Mouse (Mus musculus) megakaryocyte, embryonic 14.5 days (primary cell): ENCODE measurements around the gene Klhl25. TPM values are rescaled to one million over a fixed set of nuclear protein-coding genes. Genes with fewer than 3 reads are reported as not detected.
"Not testable (repeated sequence)": the region's sequence is repeated elsewhere in the genome, so short reads cannot be mapped to it uniquely, and the experiment has no call there.

Source experiments
- H3K27me3 ChIP-seq: replicated peaks from 2 replicates; pipeline ENCODE3; 2012; ENCODE audit warnings: inconsistent platforms
- H3K36me3 ChIP-seq: replicated peaks from 2 replicates; pipeline ENCODE3; 2012; ENCODE audit warnings: low read length, inconsistent platforms, mixed read lengths
- H3K4me1 ChIP-seq: 2 replicates; pipeline ENCODE4 v1.6.1; 2012; ENCODE audit warnings: inconsistent platforms
- H3K4me3 ChIP-seq: replicated peaks from 2 replicates; pipeline ENCODE3; 2012; ENCODE audit warnings: moderate library complexity, mild to moderate bottlenecking, inconsistent platforms
- H3K9me3 ChIP-seq: 2 replicates; pipeline ENCODE4 v1.6.1; 2012; ENCODE audit warnings: inconsistent platforms
- FLI1 ChIP-seq: IDR thresholded peaks from 2 replicates; pipeline ENCODE4 v1.6.1; 2012; ENCODE audit warnings: low read length, inconsistent platforms, mixed read lengths
- GATA1 ChIP-seq: IDR thresholded peaks from 3 replicates; pipeline ENCODE4 v1.6.1; 2012; ENCODE audit warnings: mixed read lengths, low read length, inconsistent platforms, borderline replicate concordance
- polyA plus RNA-seq: library from polyadenylated mRNA; stranded (reverse); fragments of >175 nt; gene quantifications from 2 replicates; pipeline ENCODE4 v1.2.3, GENCODE M21; 2012; ENCODE audit warnings: low replicate concordance; ENCODE audit not compliant: insufficient read depth

The Klhl25 gene
- polyA plus RNA-seq, 1 experiment, result 11.9 TPM

DNA sequence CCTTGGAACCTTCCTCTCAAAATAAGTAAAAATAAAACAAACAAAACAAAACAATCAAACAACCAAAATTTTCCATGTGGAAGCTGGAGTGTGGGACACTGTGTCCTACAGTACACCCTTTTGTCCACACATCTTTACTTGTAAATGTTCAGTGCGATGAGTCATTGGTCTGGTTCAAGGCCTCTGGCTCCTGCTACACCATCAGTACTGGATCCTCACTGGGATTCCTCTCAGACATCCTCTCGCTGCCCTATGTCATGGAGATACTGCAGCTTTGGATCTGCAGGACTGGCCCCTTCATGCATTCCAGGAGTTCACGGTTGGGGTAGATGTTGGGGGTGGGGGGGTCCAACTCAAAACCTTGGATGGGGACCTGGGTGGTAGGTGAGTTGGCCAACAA lies 5.8 kb upstream of the Klhl25 start:
- H3K27me3 ChIP-seq, result no peaks in the 10 kb centered on the region
- no peak for TF ChIP-seq FLI1
- no peak for TF ChIP-seq GATA1
- H3K36me3 ChIP-seq, result no peaks in the 10 kb centered on the region
- no peak overlapping the region for H3K4me3 ChIP-seq
- H3K9me3 ChIP-seq, result no peaks in the 10 kb centered on the region
- peaks cover 22% of the 10 kb centered on the region for H3K4me1 ChIP-seq

- H3K36me3 ChIP-seq, result peaks cover under 1% of the 10 kb centered on the region
- TF ChIP-seq GATA1, result no peak
- TF ChIP-seq FLI1, result no peak
- no peak overlapping the region for H3K4me3 ChIP-seq
- peaks cover 37% of the 10 kb centered on the region for H3K4me1 ChIP-seq
- H3K27me3 ChIP-seq, result no peaks in the 10 kb centered on the region
- no peaks in the 10 kb centered on the region for H3K9me3 ChIP-seq
Measured at GRCm38 (mm10) chr7:75845936-75846335, 2.2 kb upstream of the Klhl25 start.

DNA sequence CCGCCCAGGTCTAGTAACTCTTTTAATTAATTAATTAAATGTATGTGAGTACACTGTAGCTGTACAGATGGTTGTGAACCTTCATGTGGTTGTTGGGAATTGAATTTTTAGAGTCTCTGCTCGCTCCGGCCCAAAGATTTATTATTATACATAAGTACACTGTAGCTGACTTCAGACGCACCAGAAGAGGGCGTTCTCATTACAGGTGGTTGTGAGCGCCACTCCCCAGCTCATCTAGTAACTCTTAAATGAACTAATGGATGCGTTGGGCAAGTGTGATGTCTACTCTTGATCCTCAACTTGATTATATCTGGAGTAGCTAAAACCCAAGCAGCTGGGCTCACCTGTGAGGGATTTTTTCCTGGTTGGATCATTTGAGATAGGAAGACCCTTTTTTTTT lies 1.2 kb upstream of the Klhl25 start:
- peaks cover 10% of the 10 kb centered on the region for H3K36me3 ChIP-seq
- H3K27me3 ChIP-seq, result no peaks in the 10 kb centered on the region
- TF ChIP-seq FLI1, result no peak
- TF ChIP-seq GATA1, result no peak
- no peaks in the 10 kb centered on the region for H3K9me3 ChIP-seq
- peaks cover 47% of the 10 kb centered on the region for H3K4me1 ChIP-seq
- H3K4me3 ChIP-seq, result no peak overlapping the region

- peak overlapping the region; percentile 99 for H3K4me3 ChIP-seq
- no peak for TF ChIP-seq FLI1
- TF ChIP-seq GATA1, result no peak
- H3K36me3 ChIP-seq, result peaks cover 16% of the 10 kb centered on the region
- H3K4me1 ChIP-seq, result peaks cover 48% of the 10 kb centered on the region
- H3K27me3 ChIP-seq, result no peaks in the 10 kb centered on the region
- H3K9me3 ChIP-seq, result no peaks in the 10 kb centered on the region
Measured at GRCm38 (mm10) chr7:75847489-75847888, 621 bp upstream of the Klhl25 start.

DNA sequence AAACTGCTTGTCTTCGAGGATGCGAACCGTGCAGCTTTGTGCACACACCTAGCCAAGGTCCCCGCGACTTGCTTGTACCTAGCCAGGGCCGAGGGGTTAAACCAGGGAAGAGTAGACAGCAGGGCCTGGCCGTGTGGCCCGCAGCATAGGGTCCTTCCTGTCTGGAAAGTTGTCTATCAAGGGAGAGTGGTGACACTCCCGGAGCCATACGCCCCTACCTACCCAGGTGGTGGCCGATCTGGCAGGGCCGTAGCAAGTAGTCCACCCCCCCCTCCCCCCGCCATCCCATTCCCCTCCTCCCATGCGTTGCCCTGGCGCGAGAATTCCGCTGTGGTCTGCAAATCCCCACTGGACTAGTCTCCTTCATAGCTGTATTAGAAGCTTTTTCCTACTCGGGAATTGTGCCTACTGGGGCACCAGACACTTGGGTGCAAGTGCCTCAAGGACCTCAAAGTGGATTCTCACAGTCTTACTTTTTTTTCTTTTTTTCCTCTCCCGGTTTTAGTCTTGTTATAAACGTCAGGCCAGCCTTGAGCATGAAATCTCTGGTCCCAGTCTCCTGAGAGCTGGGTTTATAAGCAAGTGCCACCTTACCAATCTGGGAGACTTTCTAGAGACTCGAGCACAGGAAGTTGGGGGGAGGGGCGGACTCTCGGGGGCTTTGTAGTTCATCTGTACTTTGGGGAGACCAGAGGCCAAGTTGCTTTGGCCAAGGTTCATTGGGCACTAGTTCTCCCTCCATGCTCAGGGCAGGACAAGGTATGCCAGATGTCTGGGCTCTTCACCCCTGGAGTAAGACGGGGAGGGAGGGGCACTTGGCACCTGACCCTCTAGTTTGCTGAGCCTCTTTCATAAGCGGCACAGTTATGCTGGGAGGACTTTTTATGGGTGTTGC lies 913 bp downstream of the Klhl25 start:
- Histone ChIP-seq H3K9me3 (no peaks in the 10 kb centered on the region), H3K27me3 (no peaks in the 10 kb centered on the region), H3K36me3 (peaks cover 30% of the 10 kb centered on the region), H3K4me3 (peak overlapping the region; percentile 99), H3K4me1 (peaks cover 55% of the 10 kb centered on the region)
- no peak for TF ChIP-seq GATA1
- TF ChIP-seq FLI1, result no peak

DNA sequence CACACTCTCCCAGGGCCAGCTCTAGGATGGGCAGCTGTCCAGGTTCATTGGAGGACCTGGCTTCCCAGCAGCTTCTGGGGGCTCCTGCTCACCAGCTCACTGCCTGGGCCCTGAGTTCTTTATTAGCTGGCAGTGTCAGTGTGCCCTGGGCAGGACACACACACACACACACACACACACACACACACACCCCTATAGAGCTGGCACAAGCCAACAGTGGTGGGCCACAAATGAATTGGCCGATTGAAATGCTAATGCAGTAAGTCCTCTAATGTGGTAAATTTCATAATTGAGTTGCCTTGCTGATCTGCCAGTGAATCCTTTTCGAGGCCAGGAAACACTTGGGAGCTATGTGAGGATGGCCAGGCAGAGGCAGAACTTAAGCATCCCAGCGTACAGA lies 2.3 kb downstream of the Klhl25 start:
- H3K9me3 ChIP-seq, H3K4me3 ChIP-seq, H3K27me3 ChIP-seq: not testable (repeated sequence)
- Histone ChIP-seq H3K4me1 (peaks cover 69% of the 10 kb centered on the region), H3K36me3 (peaks cover 39% of the 10 kb centered on the region)

GRCm38 (mm10) chr7:75851290-75851689 lies 3.2 kb downstream of the Klhl25 start:
- H3K4me3 ChIP-seq, result peak overlapping the region; percentile 69
- no peaks in the 10 kb centered on the region for H3K27me3 ChIP-seq
- H3K4me1 ChIP-seq, result peaks cover 78% of the 10 kb centered on the region
- no peak for TF ChIP-seq GATA1
- no peak for TF ChIP-seq FLI1
- H3K9me3 ChIP-seq, result no peaks in the 10 kb centered on the region
- peaks cover 46% of the 10 kb centered on the region for H3K36me3 ChIP-seq

- peaks cover 55% of the 10 kb centered on the region for H3K36me3 ChIP-seq
- TF ChIP-seq GATA1 (no peak), FLI1 (no peak)
- peak overlapping the region; percentile 73 for H3K4me3 ChIP-seq
- peaks cover 84% of the 10 kb centered on the region for H3K4me1 ChIP-seq
- no peaks in the 10 kb centered on the region for H3K9me3 ChIP-seq
- H3K27me3 ChIP-seq, result no peaks in the 10 kb centered on the region
Measured at GRCm38 (mm10) chr7:75852363-75852762, 4.3 kb downstream of the Klhl25 start.

DNA sequence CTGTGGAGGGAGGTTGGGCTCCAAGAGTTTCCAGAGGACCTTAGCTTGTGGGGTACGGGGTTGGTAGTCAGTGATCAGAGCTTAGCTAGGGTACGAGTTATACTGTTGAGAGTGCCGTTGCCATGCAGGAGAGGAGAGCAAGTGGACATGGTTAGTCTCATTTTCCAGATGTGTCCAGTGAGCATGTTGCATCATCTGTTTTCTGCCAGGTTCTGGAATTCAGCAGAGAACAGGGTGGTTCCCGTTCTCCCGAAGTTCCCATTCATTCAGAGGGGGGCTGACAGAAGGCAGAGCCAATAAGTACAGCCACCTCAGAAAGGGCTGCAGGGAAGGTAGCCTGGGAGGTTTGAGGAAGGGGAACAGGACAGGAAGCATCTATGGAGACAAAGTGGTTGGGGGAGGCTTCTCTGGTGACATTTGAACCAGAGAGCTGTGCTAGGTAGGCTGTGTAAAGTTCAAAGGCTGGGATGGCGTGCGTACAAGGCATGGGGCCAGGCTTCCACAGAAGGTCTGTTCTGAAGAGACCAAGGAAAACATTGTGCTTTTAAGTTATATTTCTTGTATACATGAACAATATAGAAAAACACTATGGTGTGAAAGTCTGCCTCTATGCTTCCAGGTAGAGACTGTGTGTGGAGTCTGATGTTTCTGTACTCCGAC lies 5.2 kb downstream of the Klhl25 start:
- H3K4me3 ChIP-seq, result peak overlapping the region; percentile 10
- peaks cover 57% of the 10 kb centered on the region for H3K36me3 ChIP-seq
- H3K4me1 ChIP-seq, result peaks cover 89% of the 10 kb centered on the region
- TF ChIP-seq GATA1 (no peak), FLI1 (no peak)
- H3K27me3 ChIP-seq, result no peaks in the 10 kb centered on the region
- H3K9me3 ChIP-seq, result no peaks in the 10 kb centered on the region

DNA sequence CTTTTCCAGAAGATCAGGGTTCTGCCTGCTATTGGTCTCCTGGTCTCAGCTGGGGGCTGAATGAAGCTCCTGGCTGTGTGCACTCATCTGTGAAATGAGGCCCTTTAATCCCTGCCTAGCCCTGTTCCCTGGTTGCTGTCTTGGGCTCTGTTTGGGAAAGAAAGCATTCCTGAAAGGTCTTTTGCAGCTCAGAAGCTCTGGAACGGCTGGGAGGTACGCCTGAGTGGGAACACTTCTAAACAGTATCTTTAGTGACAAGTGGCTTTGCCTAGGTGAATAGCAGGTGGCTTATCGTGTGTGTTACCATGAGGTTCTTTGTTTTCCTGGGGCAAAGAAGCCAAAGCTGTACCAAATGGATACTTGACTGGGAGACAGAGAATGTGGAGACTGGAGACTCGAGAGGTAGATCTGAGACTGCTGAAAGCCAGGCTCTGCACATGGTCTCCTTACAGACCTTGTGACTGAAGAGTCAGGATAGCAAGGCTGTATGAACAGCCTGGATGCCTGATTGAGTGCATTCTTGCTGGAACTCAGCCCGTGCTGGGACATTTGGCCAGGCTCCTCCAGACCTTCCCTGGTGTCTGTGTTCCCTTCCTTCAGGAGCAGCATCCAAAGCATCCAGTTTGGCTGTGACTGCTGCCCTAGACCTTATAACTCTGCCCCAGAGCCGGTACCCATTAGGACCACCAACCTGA lies 6.3 kb downstream of the Klhl25 start:
- no peak for TF ChIP-seq GATA1
- TF ChIP-seq FLI1, result no peak
- Histone ChIP-seq H3K9me3 (no peaks in the 10 kb centered on the region), H3K4me1 (peaks cover 90% of the 10 kb centered on the region), H3K4me3 (peak overlapping the region; percentile 86), H3K27me3 (no peaks in the 10 kb centered on the region), H3K36me3 (peaks cover 60% of the 10 kb centered on the region)
